Mouse (Mus musculus) heart, postnatal 4 days (tissue): Measurements from ENCODE around the gene Thnsl2. TPM values are rescaled to one million over a fixed set of nuclear protein-coding genes. Genes with fewer than 3 reads are reported as not detected.

ENCODE experiments used
- DNase-seq: peaks from one replicate; pipeline ENCODE4 v3.0.0; 2021
- total RNA-seq, 2 experiments: library from RNA; stranded (reverse); gene quantifications; 2 replicates each; pipeline ENCODE4 v1.2.3; 2021

Gene Thnsl2
- total RNA-seq, 2 experiments from 2014 or later = 4.8 to 5.3 TPM

GRCm38 (mm10) chr6:71131038-71131437, 13.2 kb downstream of the Thnsl2 start:
- no peak for DNase-seq

DNA sequence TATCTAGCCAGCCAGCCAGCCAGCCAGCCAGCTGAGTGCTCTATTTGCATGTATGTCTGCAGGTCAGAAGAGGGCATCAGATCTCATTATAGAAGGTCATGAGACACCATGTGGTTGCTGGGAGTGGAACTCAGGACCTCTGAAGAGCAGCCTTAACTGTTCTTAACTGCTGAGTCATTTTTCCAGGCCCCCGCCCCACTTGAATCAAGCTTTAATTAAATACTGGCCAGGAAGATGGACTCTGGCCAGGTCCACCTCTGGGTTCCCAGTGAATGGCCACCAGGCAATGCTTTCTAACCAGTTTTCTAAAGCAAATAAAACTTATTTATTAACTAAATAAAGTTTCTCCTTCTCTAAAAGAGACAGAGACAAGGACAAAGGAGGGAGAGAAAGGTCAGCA, 14.0 kb downstream of the Thnsl2 start:
- DNase-seq = no peak

DNA sequence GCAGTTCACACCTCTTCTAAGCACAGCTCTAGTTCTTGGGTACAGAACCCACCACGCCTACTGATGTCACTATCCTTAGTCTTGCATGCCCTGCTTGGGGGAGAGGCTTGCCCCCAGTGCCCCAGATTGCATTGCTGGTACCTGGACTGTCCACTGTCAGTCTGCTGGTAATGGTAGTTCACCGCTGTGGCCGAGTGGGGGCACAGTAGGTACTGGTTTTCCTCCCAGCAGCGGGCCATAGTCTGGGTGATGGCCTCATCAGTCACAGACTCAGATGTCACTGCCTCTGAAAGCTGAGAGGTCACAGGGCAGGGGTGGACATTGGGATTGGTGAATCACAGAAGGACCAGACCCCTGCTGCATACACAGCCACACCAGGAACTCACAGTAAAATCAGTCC, 15.2 kb downstream of the Thnsl2 start:
- DNase-seq = no peak

DNA sequence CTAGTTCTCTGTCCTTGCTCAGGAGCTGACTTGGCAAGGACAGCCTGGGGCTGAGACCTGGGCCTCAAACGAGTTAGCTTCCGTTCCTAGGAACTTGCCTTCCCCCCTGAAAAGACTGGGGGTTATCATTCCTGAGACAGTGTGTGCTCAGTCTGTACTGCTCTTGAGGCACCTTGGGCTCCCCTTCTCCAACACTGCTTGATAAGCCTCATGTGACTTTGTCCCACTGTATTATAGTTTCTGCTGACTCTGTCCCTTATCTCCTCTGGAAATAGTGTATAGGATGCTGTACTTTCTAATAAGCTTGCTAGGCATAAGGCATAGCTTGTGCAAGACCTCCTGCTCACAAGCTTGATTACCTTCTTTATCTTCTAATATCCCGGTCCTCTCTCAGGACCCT, 17.9 kb downstream of the Thnsl2 start:
- no peak for DNase-seq

GRCm38 (mm10) chr6:71125043-71125893, 19.0 kb downstream of the Thnsl2 start:
- DNase-seq = peak; percentile 86

DNA sequence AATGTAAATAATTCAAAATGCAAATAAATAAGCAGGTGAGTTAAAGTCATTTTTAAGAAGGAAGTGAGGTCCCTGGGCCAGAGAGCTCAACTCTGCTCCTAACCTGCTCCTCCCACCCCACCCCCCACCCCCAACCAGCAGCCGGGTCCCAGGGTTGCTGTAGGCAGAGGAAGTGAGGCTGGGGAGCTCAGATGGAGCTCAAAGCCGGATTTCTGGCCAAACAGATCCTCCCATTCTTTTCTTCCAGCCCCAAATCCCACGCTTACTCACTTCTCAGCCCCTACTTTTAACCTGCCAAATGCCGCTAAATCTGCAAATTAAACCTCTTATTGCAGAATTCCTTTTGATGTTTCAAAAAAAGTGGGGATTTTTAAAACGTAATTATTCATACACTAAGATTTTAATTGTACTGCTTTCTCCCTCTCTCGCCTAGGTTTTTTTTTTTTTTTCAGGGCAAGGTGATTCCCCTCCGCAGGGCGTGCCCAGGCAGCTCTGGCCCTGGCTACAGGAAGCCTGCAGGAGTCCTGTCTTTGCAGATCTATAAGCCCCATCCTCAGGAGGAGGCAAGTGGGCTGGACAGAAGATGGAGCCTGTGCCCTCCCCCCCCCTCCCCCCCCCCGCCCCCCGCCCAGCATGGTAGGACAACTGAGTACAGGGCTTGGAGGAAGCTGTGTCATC, 24.5 kb downstream of the Thnsl2 start:
- DNase-seq = no peak

DNA sequence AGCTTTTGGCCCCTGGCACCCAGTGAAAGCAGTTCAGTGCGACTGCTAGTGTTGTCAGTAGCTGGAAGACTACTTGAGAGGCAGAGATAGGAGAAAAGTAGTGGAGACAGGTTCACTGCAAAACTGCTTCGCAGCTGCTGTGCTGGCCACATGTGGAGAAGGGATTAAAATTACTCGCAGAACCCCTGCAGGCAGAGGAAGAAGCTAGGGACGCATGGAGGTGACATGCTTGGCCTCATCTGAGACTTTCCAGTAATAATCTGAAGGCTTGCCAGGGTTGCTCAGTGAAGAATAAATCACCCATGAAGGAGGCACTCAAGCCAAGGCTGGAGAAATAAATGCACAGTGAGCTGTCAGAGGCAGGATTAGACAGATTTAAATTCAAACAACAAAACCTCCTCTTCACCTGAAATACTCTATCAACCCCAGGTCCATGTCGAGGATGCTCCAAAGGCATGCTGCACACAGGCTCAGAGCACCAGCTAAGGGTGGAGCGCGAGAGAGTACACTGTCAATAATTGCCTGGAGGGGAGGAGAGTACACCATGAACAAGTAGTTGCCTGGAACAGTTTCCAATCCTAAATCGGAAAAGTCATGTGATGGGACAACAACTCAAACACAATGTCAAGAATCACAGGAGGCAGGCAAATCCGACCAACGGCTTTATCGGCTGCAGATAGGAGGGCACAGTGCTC, 32.7 kb downstream of the Thnsl2 start:
- no peak for DNase-seq

DNA sequence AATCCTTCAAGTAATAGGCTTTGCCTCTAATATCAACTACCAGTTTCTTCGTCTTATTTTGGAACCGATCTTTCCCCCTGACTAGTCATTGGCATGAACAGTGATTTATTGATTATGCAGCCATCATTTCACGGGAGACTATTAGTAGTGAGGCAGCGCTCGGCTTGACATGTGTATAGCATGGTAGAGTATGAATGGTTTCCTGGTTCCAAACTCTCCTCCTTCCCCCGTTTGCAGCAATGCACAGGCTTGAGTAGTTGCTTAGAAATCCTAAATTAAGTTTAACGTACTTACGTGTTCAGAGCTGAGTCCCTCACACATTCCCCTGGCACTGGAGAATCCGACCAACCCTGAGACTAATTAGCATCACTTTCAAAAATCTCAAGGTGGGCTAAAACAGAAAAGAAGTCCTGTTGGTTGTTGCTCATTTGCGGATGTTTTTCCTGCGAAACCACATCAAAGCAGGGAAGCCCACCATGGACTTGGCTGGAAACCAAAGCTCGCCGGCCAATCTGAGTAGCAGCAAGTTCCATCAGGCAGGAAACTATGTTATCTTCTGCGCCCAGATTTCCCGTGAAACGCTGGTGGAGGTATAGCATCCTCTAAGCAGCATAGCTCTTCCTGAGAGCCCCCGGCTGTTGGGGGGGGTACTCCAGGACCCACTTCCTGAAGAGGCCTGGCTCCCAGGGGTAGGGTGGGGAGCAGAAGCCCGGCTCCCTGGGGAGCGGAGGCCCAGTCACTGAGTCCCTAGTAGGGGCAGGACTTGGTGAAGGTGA, 37.9 kb downstream of the Thnsl2 start:
- DNase-seq = peak; percentile 62

- DNase-seq = no peak
These were observed 48.1 kb downstream of the Thnsl2 start for GRCm38 (mm10) chr6:71096126-71096525.

GRCm38 (mm10) chr6:71094693-71095092, 49.5 kb downstream of the Thnsl2 start:
- no peak for DNase-seq

- DNase-seq = no peak
These were observed 50.6 kb downstream of the Thnsl2 start for GRCm38 (mm10) chr6:71093686-71094085.

GRCm38 (mm10) chr6:71090475-71090874, 53.8 kb downstream of the Thnsl2 start:
- DNase-seq = no peak

DNA sequence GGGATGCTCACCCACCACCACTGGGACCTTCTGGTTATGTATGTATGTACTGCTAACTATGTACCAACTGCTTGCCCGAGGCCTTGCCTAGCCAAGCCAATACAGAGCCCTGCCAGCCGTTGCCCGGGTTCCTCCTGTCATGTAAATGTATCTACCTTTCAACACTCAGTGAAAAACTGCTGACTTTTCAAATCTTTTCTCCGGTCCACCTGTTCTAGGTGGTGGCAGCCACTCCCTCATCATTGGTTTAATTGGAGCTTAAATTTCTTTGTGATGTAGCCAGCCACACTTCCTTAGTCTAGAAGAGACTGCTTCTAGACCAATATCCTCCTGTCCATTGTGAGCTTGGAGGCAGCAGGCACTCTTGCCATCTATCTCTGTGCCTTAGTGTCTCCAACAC, 54.5 kb downstream of the Thnsl2 start:
- no peak for DNase-seq

GRCm38 (mm10) chr6:71088992-71089391, 55.2 kb downstream of the Thnsl2 start:
- DNase-seq = no peak

DNA sequence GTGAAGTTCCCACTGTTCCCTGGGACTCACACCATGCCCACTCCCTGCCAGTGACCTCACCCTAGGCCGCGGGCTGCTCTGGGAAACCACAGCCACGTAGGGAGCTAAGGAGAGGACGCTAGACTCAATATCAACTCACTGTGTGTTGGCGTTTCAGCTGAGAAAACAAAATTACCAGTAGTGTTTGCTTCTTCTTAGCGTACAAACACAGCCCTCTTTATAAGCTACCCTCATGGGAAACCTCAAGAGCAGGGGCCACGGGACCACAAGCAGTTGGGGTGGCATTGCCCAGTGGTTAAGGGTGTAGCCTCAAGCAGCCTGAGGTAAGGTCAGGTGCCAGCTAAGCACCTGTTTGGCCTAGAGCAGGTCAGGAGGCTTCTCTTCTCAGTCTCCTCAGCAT, 60.8 kb downstream of the Thnsl2 start:
- DNase-seq = no peak

DNA sequence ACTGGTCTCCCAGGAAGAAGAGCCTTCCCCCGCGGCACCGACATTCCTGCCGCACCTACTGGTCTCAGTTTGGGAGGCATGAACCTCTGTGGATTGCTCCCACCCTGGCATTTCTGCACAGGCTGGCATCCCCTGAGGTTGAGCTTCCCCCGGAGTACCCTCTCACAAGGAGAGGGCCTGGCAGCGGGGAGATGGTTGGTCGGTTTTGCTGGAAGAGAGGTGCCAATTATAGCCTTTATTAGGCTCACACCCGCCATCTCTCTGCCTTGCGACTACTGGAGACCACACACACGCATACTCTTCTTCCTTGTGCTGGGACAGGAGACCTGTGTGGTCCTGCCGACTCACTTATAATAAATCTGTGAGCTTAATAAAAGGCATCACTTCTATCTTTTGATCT, 62.2 kb downstream of the Thnsl2 start:
- no peak for DNase-seq

GRCm38 (mm10) chr6:71081230-71081629, 63.0 kb downstream of the Thnsl2 start:
- no peak for DNase-seq

Other genes with a start within 250 kb of the Thnsl2 start
- gene Tex37, start 225.5 kb downstream of the Thnsl2 start, total RNA-seq = not detected
- not detected for gene Foxi3, start 187.9 kb downstream of the Thnsl2 start, total RNA-seq
- gene Fabp1, start 55.4 kb upstream of the Thnsl2 start, total RNA-seq = not detected
- 10 to 100 TPM; 55.9 to 61.1 TPM for gene Krcc1, start 127.2 kb upstream of the Thnsl2 start, total RNA-seq
- gene Smyd1, start 177.8 kb upstream of the Thnsl2 start, total RNA-seq = 100 to 1,000 TPM; 351 to 365 TPM
- under 1 TPM; 0.23 to 0.31 TPM for gene Cd8b1, start 178.3 kb upstream of the Thnsl2 start, total RNA-seq
- under 1 TPM; 0.14 to 0.36 TPM for gene Cd8a, start 229.0 kb upstream of the Thnsl2 start, total RNA-seq